Mouse (Mus musculus) right cerebral cortex, postnatal 14 days (tissue): ENCODE data around the gene Lin9.

Source experiments
- DNase-seq: peaks from one replicate; pipeline ENCODE4 v3.0.0; 2022

The Lin9 gene

DNA sequence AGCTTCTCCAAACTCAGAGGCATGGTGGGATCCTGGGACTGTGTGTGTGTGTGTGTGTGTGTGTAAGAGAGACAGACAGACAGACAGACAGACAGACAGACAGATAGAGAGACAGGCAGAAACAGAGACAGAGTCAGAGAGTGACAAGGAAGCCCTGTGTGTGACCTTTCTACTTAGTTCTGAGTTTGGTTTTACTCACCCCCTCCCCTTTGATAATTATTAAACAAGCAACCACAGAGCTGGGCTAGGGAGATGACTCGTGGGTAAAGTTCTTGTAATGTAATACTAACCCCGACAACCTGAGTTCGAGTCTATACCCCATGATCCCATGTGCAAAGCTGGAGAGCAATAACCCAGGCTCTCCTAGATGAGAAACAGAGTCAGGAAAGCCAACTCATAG, 66.9 kb downstream of the Lin9 start:
- no peak for DNase-seq

DNA sequence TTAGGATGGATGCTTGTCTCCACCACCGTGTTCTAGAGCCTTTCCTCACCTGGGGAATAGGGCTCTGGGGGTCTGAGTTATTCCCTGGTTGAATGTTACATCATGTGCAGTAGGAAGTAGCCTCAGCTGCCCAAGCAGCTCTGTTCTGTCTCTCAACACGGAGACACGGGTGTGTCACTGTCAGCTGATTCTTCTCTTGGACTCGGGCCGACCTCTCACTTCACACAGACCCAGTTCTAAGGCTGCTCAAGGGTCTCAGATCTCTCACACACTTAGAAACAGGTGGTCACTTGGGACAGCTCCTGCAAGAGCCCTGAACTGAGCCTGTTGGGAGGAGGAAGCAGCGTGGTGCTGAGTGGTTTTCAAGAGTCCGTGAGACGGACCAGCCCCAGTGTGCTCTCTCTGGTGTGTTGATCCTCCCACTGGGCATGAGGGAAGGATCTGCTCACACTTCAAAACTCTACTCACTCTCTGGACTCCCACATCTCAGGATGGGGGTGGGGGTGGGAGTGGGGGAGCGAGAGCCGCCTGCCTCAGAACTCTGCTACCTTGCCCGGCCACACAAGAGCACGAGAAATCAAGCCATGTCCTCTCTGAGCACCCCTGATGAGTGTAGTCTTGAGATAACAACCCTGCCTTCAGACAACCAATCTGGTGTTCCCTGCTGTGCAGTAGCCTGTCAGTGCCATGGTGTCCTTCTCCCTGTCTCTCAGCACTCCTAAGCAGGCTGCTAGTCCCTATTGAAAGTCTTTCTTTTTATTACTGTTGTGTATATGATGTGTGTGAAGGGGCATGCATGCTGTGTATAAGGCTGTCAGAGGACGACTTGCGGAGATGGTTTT, 68.2 kb downstream of the Lin9 start:
- no peak for DNase-seq

DNA sequence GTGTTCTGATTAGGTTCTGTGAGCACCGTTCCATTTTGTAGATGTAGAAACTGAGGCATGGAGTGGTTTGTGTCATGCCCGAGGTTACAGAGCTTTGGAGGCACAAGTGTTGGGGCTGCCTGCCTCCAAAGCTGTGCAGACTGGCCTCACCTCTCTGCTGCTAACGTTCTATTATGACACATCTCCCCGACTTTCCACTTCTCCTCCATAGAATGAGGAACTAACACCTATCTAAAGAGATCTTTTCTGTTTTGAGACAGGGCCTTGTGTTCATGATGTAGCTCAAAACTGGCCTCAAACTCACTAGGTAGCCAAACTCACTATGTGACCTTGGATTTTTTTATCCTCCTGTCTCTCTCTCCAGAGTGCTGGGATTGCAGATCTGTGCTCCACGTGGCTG, 77.8 kb downstream of the Lin9 start:
- DNase-seq, result no peak

GRCm38 (mm10) chr1:180719483-180719882, 78.5 kb downstream of the Lin9 start:
- DNase-seq, result no peak

GRCm38 (mm10) chr1:180719951-180720689, 79.2 kb downstream of the Lin9 start:
- DNase-seq, result peak; percentile 79

GRCm38 (mm10) chr1:180722608-180723007, 81.7 kb downstream of the Lin9 start:
- DNase-seq, result no peak

DNA sequence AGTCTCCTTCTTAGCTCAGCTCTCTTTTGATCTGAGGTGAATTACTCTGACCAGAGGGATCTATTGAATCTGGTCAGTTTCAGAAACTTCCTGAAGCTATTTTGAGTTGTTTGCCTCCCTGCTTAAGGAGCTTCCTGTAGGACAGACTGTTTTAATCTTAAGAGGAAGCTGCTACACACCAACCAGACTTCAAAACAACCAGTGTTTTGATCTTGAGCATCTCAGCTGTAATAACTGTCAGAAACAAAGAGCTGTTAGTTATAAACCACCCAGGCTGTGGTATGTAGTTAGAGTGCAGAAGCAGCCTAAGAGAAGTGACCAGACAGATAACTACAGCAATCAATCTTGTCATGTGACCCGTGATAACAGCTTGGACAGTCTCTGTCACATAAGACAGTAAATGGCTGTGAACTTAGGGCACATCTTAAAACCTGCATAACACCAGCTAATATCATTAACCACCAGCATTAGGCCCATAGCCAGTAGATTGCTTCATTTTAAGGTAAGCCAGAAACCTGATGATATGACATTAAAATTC, 82.8 kb downstream of the Lin9 start:
- no peak for DNase-seq

DNA sequence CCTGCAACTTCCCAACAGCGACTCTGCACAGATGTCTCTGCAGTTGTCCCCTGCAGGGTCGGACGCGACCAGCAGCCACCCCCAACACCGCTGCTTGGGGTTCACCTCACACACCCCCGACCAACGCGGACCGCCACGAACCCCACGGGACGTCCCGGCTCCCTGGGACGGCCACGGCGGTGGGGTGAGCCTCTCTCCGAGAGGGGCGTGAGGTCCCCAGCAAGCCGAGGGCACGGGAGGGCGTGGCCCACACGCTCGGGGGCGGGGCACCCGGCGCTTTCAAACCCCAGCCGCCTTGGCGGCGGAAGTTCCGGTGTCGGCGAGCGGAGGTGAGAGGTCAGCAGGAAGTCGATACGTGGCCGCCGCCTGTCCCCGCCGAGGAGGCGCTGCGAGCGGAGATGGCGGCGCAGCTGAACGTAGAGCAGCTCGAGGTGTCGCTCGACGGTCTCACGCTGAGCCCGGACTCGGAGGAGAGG, 84.8 kb downstream of the Lin9 start, which contains the start of gene Acbd3:
Gene Acbd3, plus strand, starts transcription at position 340 of the 476 bp plus-strand sequence.
- peak; percentile 90 for DNase-seq

DNA sequence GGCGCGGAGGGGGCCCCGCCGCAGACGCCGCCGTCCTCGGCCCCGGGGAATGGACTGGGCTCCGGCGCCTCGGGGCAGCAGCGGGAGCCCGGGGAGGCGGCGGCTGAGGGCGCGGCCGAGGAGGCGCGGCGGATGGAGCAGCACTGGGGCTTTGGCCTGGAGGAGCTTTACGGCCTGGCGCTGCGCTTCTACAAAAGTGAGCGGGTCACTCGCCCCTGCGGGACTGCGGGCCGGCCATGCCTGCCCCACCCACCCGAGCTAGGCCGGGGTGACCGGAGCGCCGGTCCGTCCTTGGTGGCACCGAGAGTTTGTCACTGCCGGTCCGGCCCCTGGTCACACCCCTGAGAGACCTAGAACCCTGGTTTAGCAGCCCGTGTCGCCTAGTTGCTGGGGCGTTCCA, 85.2 kb downstream of the Lin9 start:
- DNase-seq, result no peak

- no peak for DNase-seq
These were observed 88.3 kb downstream of the Lin9 start for GRCm38 (mm10) chr1:180729231-180729630.
